Mouse (Mus musculus): ENCODE results near the gene Cln6.
"Not testable (repeated sequence)": the region's sequence is repeated elsewhere in the genome, so short reads cannot be mapped to it uniquely, and the experiment has no call there.

The Cln6 gene

DNA sequence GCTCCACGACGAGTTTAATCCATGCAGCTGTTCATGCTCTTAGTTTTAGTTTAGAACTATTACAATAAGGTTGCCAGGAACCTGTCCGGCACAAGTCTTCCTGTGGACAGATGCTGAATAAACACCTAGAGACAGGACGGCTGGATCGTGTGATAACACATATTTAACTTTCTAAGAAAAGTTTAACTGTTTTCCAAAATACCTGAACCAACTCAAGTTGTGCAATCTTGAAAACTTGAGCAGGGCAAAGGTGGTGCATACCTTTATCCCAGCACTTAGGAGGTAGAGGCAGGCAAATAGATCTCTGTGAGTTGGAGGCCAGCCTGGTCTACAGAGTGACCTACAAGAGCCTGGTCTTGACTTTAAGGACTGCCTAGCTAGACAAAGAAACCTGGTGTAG, 3.7 kb upstream of the Cln6 start:
- DNase-seq = no peak

DNA sequence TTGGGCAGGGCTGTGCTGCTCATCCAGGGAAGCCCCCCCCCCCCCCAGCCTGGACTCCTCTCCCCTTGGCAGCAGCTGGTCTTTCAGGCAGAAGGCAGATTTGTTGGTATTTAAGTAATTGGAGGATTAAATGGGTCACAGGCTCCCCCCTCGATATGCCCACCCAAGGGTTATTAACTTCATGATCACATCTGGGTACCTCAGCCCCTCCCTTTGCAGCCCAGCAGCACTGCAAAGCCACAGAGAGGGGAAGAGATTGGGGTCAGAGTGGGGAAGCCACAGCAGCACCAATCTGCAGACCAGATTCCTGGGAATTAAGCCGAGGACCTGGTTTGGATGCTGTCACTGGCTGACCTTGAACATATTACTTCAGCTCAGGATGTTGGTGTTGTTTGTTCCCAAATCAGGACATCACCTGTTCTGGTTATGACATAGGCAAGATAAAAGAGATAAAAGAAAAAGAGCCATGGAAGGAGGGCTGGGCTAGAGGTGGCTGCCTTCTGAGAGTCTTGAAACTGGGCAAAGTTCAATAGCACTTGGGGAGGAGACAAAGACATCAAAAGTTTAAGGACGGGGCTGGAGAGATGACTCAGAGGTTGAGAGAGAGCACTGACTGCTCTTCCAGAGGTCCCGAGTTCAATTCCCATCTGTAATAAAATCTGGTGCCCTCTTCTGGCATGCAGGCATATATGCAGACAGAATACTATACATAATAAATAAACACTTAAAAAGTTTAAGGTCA, 2.7 kb upstream of the Cln6 start:
- no peak for DNase-seq

DNA sequence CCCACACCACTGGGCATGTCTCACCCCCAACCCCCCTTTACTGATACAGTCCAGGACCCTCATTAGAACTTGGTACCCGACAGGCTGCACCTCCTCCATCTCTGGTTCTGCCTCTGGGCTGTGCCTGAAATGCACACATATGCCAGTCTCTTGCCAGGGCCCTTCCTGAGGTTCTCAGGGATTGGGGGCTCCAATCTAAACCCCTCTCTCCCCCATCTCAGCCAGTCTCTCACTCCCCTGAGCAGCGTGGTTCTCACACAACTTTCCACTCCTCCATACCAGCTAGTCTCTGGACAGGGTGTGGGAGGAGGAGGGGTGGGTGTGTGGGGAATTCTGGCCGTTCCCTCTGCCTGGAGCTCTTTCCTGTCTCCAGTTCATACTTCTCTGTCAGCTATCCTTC, 974 bp upstream of the Cln6 start:
- DNase-seq = no peak

DNA sequence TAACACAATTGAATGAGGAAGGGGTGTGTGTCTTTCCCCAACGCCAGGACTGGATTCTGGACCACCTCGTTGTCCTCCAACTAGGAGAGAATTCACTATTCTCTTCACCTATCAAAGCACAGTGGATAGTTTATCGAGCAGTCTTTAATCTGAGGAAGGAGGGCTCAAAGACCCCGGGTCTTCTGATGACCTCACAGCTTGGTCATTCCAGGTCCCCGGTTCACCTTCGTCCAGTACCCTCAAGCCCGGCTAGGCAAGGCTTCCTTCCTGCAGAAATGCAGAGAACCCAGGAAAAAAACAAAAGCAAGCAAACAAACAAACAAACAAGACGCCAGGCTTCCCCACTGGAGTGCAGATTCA, 459 bp upstream of the Cln6 start:
- no peak for DNase-seq

DNA sequence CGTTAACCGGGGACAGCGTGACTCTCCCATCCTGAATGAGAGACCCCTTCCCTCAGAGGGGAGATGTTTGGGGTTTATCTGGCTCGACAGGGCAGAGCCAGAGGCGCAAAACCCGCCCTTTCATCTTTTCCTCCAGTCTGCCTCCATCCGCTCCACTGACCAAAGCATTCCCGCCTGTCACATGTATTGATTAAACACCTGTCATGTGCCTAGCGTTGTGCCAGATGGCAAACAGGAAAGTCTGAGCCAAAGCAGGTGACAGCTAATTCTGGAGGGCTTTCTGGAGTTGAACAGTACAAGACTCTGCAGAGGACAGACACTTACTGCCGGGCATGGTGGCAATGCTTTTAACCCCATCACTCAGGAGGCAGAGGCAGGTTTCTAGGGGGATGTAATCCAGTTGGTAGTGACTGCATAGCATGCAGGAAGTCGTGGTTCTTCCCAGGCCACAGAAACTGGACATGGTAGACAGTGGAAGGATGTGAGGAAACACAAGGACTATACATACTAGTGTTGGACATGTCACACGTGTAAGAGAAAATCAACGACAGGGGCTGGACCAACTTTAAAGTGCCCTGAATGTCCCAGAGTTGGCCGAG, 686 bp downstream of the Cln6 start:
- no peak for DNase-seq

DNA sequence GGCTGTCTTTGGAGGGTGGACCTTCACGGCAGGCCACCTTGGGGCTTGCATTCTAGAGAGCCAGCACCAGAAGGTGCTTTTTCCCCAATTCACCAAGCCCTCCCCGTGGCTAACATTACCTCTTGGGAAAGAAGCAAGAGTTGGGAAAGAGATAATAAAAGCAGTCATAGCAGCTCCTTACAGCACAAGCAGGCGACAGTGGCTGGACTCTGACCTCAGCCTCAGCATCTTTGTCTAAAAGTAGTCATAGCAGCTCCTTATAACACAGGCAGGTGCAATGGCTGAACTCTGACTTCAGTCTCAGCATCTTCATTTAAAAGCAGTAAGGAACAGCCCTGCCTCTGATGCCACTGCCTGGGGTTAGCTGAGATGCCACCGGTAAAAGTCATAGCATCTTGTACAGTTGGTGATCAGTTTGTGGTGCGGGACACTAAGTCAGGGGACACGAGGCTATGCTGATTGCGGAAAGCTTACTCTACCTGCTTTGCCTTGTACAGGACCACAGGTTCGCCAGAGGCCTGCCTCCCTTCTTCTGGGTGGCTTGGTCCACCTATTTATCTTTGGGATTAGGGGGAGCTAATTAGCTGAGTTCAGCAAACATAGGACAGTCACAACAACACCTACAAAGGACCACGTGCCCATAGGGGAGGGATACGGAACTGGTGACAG, 4.9 kb downstream of the Cln6 start:
- no peak for DNase-seq

DNA sequence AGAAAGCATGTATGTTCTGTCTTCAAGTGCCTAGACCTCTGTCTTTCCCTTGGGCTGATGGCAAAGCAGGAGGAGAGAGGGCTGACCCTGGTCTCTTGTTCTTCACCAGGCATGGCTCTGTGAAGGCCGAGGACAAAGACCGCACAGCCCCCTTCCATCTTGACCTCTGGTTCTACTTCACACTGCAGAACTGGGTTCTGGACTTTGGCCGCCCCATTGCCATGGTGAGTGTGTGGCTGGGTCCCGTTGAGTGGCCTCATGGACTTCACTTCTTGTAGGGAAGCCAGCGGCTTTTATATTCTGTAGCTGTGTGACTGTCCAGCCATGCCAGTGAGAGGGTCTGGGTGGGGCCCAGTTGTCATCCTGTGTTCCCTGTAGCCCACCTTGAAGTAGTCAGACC, 5.9 kb downstream of the Cln6 start:
- no peak for DNase-seq

DNA sequence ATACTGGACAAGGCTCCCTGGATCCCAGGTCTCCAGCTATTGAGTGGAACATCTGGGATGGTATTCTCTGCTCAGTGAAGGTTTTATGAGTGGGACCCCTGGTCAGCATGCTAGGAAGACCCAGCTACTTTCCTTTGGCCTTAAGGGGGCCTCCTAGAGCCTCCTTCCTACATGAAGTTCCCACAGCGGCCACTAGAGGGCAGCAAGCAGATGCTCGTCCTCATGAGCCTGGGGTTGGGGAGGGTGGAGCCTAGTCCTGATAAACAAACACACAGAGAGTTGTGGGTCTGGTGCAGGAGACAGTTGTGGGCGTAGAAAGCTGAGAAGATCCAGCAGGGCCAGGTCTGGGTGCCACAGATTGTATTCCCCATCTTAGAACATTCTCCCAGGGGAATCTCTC, 9.1 kb downstream of the Cln6 start:
- peak; percentile 90 for DNase-seq

DNA sequence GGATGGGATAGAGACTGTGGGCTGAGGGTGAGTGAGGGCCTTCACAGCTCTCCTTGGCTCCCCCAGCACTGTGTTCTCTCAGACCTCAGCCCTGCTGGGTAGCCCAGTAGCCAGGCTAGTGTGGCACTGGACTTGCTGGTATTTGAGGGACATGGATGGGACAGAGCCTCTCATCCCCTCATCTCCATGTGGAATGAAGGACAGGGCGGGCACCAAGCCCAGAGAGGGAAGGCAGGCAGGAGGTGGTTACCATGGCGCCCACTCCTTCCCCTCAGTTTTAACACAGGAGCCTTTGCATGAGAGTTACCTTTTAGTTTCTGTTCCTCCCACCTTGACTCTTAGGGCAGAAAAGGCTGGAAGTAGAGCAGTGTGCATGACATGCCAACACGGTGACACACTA, 10.1 kb downstream of the Cln6 start:
- no peak for DNase-seq

DNA sequence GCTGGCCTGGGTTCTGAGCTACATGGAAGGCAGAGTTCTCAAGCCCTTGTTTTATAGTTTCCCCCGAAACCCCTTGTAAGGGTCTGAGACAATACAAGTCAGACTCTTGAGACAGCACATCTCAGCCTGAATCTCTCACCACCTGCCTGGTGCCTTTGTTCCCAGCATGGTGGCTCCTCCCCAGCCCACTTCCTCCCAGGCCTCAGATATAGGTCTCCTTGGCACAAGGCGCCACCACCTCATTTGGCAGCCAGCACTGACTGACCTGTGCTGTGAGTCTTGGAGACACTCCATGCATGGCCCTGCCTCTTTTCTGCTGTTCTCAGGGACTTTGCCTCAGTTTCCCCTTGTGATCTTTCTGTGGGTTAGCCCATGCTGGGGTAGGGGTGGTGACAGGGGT, 13.0 kb downstream of the Cln6 start:
- peak; percentile 83 for DNase-seq

DNA sequence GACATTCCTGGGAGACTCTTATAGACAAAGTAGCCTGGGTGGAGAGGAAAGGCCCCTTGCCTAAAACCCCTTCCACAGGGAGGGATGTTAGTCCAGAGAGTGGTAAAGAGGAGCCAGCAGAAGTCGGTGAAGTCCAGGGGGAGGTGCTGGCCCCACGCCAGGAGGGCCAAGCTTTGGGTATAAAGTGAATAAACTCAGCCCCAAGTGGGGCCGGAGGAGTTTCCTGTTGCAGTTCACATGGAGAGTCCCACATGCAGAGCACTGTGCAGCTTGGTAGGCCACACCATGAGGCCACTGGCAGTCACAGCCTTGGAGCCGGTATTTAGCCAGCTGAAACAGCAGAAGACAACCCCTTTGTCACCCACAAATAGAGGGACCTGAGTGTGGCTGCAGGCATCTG, 15.9 kb downstream of the Cln6 start:
- DNase-seq = no peak

DNA sequence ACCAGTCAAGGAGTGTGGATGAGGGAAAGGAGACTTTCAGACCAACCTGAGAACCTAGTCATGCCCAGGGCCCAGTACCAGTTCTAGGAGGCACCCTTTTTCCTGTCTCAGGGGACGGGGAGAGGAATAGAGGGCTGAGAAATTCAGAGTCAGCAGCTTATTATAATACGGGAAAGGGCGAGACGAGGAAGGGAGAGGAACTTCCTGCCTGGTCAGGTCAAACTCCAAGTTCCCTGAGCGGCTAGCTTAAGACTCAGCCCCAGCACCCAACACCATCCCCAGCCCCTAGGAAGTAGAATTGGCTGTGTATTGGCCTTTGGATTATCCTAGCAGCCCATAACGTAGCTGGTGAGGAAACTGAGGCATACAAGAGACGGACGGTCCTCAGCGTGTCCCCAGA, 18.6 kb downstream of the Cln6 start:
- no peak for DNase-seq

DNA sequence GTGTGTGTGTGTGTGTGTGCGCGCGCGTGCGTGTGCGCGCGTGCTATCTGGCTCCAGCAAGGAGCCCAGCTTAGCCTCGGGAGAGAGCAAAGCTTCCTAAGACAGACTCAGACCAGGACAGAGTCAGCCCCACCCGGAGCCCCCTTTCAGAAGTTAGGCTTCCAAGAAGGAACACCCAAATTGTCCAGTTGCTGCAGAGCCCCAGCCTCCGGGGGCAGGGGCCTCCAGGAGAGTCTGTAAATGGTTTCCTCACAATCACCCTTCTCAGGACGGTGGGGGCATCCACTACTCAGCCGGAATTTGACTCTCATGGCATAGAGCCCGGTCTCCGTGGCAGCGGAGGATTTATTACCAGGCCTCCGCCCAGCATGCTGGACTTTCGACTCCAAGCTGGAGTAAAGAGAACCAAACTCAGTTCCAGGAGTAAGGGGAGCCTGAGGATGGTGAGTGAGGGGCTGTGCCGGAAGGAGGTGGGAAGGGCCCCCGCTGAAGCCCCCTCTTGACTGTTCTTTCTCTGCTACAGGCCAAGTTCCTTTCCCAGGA, 19.2 kb downstream of the Cln6 start, which contains the start of gene Calml4:
Calml4 (plus strand) TSS at position 362 of the 543 bp plus-strand sequence.
- DNase-seq = no peak

DNA sequence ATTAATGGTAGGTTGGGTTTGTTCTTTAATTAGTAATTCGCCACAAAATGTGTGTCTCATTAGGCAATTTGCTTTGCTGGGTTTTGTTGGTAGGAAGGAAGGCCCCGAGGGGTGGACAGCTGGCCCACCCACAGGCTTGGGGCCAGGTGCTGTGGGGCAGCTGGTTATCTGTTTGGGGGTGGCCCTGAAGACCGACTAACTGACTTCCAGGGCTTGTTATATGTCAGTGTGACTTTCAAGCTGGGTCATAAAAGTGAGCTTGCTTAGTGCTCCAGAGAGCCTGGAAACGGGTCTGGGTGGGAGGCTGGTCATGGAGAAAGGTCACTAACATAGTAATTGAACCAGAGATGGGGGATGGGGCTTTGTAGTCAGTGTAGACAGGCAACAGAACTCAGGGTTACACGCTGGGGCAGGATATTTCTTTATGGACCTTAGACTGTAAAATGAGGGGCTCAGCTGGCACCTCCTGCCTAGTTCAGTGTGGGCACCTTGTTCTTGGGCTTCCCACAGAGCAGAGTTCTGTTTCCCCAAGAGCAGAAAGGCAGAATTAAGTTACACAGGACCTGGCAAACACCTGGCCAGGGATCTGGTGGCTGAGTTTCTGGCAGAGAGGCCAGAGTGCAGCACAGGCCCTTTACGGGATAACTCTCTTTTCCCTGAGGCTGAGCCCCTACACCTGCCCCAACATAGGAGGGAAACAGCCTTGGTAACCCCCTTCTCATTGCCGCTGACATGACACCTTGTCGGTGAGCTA, 19.9 kb downstream of the Cln6 start:
- no peak for DNase-seq

DNA sequence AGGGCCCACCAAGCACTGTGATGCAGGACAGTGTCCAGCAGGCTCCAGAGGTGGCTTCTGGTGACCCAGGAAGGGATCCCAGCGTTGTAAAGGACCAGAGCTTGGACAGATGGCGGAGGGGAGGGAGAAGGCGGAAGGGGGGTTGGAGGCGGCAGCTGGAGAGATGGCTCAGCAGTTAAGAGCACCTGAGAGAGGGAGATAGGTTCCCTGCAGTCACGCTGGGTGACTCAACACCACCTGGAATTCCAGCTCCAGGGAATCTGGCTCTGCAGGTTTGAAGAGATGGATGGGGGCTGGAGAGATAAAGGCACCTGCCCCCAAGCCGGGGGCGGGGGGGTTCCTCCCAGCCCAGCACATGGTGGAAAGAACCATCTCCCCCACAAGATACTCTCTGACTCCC, 21.5 kb downstream of the Cln6 start:
- DNase-seq = not testable (repeated sequence)

DNA sequence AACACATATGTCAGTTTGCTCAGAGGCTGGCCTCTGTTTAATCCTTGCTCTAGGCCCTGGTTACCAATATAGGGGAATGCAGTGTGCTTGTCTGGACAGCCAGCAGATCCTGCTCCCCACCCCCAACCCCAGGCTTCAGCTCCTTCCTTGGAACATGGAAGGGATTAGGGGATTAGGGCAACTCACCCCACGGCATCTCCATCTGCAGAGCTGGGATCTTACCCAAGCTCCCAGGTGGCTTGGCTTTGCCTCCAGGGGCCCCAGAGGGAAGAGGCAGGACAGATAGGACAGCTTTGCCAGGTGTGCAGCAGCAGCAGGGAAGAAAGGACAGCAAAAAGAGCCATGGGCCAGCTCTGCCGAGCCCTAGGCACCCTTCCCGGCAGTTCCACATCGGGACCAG, 22.3 kb downstream of the Cln6 start:
- no peak for DNase-seq

DNA sequence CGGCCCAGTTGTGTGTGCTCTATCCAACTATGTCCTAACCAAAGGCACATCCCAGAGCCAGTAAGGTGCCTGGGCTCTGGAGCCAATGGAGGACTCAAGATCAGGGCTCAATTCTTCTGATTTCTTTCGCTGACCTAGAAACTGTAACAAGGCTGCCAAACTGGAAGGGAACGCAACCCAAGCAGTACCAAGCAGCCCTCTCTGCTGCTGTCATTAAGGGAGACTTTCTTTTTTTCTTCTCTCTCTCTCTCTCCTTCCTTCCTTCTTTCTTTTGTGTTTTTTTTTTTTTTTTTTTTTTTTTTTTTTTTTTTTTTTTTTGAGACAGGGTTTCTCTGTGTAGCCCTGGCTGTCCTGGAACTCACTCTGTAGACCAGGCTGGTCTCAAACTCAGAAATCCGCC, 30.7 kb downstream of the Cln6 start:
- not testable (repeated sequence) for DNase-seq

DNA sequence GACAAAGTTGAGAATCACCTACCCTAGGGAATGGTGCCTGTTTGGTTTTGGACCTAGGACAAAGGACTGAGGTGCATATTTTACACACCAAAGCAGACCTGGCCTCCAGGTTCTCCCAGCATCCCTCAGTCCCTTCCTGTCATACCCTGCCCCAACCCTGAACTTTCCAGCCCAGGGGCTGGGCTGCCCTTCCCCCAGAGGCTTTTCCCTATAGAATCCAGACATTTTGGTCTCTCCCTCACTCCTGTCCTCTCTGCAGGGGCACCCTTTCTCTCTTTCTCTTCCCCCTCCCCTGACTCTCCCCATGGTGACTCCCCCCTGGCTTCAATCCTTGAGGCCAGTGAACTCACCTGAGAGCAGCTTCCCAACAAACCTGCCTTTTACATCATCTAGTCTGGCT, 32.1 kb downstream of the Cln6 start:
- DNase-seq = no peak

DNA sequence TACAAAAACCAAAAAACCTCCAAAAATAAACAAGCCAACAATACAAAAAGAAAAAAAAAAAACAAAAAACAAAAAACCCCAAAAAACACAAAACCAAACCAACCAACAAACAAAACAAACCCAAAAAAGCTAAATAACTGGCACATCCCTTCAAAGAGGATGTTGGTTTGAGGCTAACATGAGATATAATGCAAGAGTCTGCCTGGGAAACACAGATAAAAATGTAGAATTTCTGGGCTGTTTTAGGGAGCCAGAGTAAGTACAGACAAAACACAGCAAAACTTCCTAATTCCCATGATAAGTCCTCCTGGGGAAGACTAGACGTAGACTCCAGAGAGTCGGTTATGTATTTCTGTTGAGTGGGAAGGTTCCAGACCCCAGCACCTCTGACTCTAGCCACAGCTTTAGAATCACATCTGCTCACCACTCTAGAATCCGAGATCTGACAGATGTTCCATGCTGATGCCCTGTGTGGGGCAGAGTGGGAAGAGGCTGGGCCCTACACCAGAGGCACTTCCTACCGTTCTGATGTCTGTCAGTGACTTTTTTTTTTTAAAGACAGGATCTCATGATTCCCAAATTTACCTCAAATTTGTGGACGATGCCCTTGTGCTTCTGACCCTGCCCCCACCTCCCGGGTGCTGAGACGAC, 38.5 kb downstream of the Cln6 start:
- DNase-seq = no peak

DNA sequence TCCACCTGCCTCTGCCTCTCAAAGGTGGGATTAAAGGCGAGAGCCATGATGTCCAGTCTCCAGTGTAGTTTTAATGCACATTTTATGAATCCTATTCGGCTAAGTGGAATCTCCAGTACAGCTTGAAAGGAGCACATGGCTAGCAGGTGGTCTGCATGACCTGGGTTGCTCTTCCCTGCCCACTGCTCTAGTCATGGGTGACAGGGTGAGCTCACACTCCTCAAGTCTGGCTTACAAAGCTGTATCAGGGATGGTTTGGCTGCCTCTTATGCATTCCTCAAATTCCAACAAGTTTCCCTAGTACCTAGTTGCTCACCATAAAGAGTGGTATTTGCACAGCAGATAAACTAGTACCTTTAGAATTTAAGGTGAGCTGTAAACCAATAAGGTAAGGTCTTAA, 39.2 kb downstream of the Cln6 start:
- no peak for DNase-seq

DNA sequence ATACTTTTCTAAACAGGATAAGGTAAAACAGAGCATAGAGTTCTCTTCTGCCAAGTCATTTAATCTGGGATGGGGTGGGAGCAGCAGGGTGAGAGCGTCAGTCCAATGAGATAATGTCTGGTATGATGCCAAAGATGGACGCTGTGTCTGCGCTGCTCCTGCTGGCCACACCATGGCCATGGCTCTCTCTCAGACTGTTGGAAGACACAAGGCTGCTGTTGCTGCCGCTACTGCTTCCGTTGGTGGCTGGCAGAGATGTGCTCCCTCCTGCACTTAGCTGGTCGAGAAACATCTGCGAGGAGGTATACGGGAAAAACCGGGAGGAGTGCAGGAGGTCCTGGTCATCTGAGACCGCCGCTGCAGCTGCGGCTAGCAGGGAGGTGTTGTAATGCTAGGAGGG, 43.3 kb downstream of the Cln6 start:
- DNase-seq = no peak

DNA sequence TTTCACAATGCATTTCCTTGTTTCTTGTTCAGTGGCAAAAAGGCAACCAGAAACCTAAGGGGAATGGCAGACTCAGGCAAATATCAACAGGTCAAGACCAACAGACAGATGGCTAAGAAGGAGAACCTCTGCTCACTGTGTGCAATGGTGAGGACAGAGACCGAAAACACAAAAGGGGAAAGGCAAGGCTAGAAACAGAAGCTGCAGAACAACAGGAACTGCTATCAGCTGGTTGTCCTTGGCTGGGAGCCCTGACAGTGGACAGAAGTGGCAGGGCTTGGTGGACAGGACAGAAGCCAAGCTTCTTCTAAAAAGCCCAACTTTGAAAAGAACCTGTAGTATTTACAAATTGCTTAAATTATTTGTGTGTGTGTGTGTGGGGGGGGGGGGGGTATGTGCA, 55.9 kb downstream of the Cln6 start:
- DNase-seq = no peak
